Mouse (Mus musculus): ENCODE data around the gene Dennd5a. TPM values are rescaled to one million over a fixed set of nuclear protein-coding genes. Genes with fewer than 3 reads are reported as not detected.
"Not testable (repeated sequence)": the region's sequence is repeated elsewhere in the genome, so short reads cannot be mapped to it uniquely, and the experiment has no call there.

Gene Dennd5a
- total RNA-seq (2021): 10 to 100 TPM; 34.4 to 52.4 TPM
- long read RNA-seq, experiment 1, full-length matches to known transcripts: 48 of 74 reads
- long read RNA-seq, experiment 1, partial matches to known transcripts: 21 of 74 reads
- long read RNA-seq, experiment 1, other reads (novel, unspliced or antisense): 5 of 74 reads
- long read RNA-seq, experiment 2, full-length matches to known transcripts: 32 of 58 reads
- long read RNA-seq, experiment 2, partial matches to known transcripts: 19 of 58 reads
- long read RNA-seq, experiment 2, other reads (novel, unspliced or antisense): 7 of 58 reads

DNA sequence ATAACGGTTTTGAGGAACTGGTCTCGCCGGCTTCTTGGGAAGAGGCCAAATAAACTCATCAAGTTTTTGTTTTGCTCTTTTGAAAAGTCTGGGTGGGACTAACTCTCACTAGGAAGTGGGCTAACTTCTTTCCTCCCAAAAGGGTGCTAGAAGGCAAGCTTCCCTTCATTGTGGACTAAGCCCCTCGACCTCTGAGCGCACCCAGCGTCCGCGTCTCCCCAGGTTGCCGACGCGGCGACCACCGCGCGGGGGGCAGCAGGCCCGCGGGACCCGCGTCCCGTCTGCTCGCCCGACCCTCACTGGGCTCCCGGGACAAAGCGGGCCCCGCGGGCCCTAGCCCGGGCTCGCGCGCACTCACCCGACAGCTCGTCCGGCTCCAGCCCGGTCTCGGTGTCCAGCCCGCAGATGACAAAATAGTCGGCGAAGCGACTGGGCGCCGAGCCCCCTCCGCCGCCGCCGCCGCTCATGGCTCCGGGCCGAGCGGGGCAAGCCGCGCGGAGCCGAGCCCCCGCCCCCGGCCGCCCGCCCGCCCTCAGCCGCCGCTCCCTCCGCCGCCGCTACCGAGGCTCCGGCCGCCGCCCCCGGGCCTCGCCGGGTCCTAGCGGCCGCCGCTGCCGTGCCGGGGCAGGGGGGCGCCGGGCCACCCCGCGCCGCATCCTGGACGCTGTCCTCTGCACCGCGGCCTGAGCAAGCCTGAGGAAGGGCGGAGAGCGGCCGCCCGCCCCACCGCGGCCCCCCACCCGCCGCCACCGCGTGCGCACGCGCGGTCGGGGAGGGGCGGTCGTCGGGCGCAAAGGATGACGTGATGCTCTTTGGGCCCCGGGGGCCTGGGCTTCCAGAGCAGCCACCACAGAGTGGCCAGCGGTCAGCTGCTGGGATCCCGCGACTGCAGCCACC is at the start of gene Dennd5a:
TSS of gene Dennd5a (minus strand) at position 755 of the 897 bp plus-strand sequence.
- Histone ChIP-seq H3K27ac (peak within 1 kb of the TSS; percentile 95), H3K4me3 (peak within 1 kb of the TSS; percentile 85)
- intact Hi-C loops (cut with DNase I): loop anchor here (2.0 kb wide), 1 partner anchor 27 kb away; the partner anchor contains the start of gene Tmem41b
- TF ChIP-seq CTCF (IDR thresholded peaks at IDR 0.05): no peak
- DNase-seq: peak; percentile 89

DNA sequence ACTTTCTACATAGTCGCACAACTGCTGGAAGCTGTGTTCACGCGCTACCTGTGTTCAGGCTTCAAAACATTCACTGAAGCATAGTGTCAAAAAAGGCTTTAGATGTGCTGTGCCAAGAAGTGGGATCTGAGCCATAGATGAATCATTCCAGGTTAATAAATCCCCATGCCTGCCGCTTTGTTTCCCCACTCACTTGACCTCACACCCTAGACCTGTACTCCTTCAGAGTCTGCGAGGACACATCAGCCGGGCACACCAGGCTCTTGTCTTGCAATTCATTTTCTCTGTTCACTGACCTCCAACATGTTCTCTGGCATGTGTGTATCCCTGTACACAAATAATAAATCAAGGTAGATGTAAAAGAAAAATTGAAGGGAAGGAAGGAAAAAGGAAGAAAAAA is 48.8 kb upstream of the Dennd5a start:
- no peak for TF ChIP-seq CTCF (IDR thresholded peaks at IDR 0.05)
- Histone ChIP-seq H3K27ac (no peak overlapping the region), H3K4me3 (no peak overlapping the region)
- no peak for DNase-seq
- intact Hi-C loops (cut with DNase I): no loop called here

DNA sequence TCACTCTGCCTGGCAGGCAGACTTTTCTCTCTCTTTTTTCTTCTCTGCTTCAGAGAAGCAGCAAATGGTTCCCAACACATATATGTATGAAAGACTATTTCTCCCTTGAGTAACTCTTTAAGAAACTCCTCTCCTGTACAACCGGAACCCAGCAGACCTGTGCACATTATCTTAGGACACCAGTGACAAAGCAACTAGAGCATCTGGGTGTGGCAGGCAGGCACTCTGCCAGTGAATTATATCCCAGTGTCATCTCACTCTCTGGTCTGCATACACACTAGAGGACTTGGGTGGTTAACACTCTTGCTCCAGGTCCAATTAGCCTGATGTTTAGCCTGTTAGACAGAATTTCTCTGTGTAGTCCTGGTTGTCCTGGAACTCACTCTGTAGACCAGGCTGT is 48.2 kb upstream of the Dennd5a start:
- no peak for DNase-seq
- TF ChIP-seq CTCF (IDR thresholded peaks at IDR 0.05): no peak
- H3K4me3 ChIP-seq: no peak overlapping the region
- no peak overlapping the region for H3K27ac ChIP-seq
- intact Hi-C loops (cut with DNase I): no loop called here

DNA sequence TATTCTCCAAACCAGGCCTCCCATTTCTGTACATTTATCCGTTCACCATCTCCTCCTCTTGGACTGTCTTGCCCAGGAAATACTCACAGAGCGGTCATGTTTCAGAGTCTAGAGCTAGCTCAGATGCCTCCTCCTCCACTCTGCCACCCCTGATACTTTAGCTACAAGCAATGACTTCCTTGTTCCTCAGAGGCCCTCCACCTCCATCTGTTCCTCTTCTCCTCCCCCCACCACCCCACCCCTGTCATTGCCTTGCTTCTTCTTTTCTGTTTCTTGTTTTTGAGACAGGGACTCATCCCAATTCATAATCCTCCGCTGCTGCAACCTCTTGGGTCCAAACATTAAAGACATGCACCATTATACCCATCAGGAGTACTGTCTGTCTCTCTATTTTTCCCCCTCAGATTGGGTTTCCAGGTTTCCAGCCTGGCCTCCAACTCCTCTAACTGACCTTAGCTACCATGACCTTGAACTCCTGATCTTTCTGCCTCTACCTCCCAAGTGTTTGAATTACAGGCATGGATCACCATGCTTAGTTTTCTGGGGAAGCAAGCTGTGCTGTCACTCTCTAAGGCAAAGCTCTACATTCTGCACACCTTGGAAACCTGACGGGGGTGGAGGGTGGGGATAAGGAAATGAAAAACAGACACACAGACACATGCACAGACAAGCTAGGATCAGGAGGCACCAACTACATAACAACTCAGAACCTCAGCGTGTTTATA is 46.4 kb upstream of the Dennd5a start:
- H3K4me3 ChIP-seq: no peak overlapping the region
- DNase-seq: no peak
- no peak for TF ChIP-seq CTCF (IDR thresholded peaks at IDR 0.05)
- H3K27ac ChIP-seq: no peak overlapping the region
- intact Hi-C loops (cut with DNase I): no loop called here

DNA sequence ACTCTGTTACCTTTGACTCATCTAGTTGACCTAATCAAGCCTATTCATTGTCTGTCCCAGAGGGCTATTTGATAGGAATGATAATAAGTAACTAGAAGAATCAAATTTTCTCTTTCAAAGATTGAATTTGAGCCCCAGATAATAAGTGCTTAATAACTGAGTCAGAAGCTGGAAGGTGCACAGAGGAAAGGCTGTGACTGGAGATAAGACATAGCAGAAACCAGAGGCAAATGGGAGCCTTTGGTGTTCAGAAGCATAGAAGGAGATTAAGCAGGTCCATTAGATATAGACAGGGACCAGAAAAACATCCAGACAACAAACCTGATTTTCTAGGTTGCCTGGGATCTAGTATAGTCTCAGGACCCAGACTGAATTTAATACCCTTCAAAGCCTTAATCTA is 45.7 kb upstream of the Dennd5a start:
- no peak for TF ChIP-seq CTCF (IDR thresholded peaks at IDR 0.05)
- intact Hi-C loops (cut with DNase I): no loop called here
- Histone ChIP-seq H3K27ac (no peak overlapping the region), H3K4me3 (no peak overlapping the region)
- DNase-seq: no peak

DNA sequence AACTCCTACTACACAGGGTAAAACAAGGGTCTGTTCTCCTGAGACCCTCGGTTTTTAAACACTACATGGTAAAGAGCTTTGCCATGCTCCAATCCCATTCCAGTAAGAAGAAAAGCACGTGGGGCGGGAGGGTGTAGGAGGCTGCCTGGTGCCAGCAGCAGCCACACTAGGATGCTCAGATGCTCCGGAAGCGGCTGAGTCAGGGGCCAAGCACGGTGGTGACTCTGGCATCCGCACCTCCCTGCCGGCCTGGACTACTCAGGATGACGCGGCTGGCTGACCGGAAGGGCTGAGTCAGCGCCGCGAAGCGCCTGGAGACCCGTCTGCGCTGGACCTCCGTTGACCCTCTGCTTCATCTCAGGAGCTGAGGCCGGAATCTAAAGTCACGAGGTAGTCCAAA is 42.7 kb upstream of the Dennd5a start:
- Histone ChIP-seq H3K27ac (peak overlapping the region; percentile 28; the same call in 1 of the 2 replicates), H3K4me3 (peak overlapping the region; percentile 61)
- peak; percentile 49 for DNase-seq
- intact Hi-C loops (cut with DNase I): no loop called here
- TF ChIP-seq CTCF (IDR thresholded peaks at IDR 0.05): no peak

DNA sequence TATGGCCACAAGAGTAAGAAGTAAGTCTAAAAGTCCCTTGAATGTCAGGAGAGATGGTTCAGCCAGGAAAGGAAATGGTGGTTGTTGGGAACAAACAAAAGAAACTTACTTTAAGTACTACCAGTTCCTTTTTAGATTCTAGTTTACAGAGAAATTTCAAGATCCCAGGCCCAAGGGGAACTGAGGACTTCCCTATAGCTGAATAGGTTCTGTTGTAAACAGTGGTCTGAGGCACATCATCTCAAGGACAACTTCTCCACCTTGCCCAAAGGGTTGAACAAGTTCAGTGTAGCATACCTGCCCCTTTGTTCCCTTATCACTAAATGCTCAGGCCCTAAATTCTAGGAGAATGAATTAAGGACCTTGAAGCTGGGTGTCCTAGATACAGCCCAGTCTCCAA is 41.8 kb upstream of the Dennd5a start:
- no peak for DNase-seq
- Histone ChIP-seq H3K27ac (no peak overlapping the region), H3K4me3 (no peak overlapping the region)
- intact Hi-C loops (cut with DNase I): no loop called here
- no peak for TF ChIP-seq CTCF (IDR thresholded peaks at IDR 0.05)

DNA sequence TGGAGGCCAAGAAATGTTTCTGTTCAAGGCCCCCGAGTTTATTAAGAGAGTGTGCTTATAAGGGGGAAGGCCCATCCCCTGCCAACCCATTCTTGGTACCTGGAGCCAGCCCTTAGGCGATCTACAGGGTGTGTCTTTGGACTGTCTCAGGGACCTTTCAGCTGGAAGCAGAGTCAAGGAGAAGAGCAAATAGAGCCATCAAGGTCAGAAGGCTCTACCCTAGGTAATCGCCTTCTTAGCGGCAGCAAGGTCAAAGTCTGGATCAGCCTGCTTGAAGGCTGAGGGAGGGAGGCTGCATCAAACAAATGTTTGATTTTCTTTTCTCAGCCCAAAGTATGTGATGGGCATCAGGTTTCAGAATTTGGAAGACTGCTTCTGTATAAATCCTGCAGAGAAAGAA is 38.1 kb upstream of the Dennd5a start:
- intact Hi-C loops (cut with DNase I): no loop called here
- TF ChIP-seq CTCF (IDR thresholded peaks at IDR 0.05): no peak
- Histone ChIP-seq H3K27ac (no peak overlapping the region), H3K4me3 (no peak overlapping the region)
- no peak for DNase-seq

DNA sequence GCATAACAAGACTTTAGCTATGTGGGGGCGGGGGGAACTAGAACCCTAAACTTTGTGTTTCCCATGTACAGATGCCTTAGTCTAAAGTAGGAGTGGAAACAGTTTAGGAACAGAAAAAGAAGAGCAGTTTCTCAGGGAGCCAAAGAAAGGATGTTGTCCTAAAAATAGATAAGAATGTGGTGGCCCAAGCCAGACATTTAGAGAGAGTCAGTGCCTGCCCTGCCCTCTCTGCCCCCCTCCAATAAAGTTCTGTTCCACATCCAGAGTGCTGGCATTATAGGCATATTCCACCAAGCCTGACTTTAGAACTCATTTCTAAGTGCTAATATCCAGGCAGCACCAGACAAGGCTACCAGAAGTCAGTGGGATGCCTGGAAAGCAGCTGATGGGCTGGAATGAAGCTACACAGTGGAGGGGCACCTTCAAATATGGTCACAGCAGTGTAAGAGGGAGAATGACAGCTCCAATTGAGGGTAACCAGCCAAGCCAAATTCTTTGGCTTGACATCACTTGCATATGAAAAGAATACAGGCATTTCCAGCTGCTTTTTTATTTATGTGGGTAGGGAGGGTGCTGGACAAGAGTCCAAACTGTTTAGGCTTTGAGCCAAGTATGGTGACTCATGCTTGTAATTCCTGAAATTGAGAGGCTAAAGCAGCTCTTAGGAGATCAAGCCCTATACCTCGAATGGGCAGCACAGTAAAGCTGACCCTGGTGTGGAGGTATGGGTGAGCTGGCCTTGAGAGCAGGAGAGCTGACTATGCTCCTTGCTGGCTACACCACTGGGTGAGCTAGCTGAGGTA is 33.1 kb upstream of the Dennd5a start:
- Histone ChIP-seq H3K27ac (peak overlapping the region; percentile 78), H3K4me3 (no peak overlapping the region)
- no peak for TF ChIP-seq CTCF (IDR thresholded peaks at IDR 0.05)
- intact Hi-C loops (cut with DNase I): no loop called here
- DNase-seq: peak; percentile 25

DNA sequence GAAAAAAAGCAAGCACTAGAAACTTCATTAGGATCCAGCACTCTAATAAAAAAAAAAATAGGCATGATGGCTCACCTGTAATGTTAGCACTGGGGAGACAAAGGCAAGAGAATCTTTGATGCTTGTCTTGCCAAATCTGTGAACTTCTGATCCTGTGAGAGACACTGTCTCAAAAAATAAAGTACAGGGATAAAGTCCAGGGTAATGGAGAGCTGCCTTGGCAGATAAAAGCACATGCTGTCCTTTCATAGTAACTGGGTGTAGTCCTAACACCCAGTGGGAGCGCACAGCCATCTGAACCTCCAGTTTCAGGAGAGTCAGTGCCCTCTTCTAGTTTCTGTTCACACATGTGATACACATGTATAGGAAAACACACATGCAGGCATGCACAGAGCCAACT is 31.0 kb upstream of the Dennd5a start:
- TF ChIP-seq CTCF (IDR thresholded peaks at IDR 0.05): no peak
- intact Hi-C loops (cut with DNase I): no loop called here

DNA sequence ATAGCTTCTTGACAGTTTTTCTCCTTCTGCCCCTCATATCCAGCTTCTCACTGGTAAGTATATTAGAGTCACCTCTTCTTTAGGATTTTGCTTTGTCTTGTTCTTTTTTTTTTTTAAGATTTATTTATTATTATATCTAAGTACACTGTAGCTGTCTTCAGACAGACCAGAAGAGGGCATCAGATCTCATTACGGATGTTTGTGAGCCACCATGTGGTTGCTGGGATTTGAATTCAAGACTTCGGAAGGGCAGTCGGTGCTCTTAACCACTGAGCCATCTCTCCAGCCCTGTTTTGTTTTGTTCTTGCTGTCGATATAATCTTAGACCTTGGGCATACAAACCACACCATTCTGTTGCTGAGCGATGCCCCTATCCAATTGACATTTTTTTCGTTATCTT is 26.5 kb upstream of the Dennd5a start, which contains the start of gene Tmem41b:
TSS of gene Tmem41b (minus strand) at position 155 of the 400 bp plus-strand sequence.
- peak; percentile 54 for TF ChIP-seq CTCF (IDR thresholded peaks at IDR 0.05)
- not testable (repeated sequence) for DNase-seq
- peak within 1 kb of the TSS; percentile 89 for H3K27ac ChIP-seq
- intact Hi-C loops (cut with DNase I): loop anchor here (1.0 to 5.0 kb wide), 3 partner anchors 26 to 75 kb away; partner anchors contain the start of genes Dennd5a and Zfp143
- peak within 1 kb of the TSS; percentile 81 for H3K4me3 ChIP-seq

More for the DNA sequence above, 31.0 kb upstream of the Dennd5a start:
- no peak for DNase-seq
- H3K4me3 ChIP-seq: no peak overlapping the region
- no peak overlapping the region for H3K27ac ChIP-seq
